Comparison of ENCODE assay signal across 12 mouse cellular contexts in genomic region chr4:34494961-34495723, GRCm38 (mm10). TPM values are rescaled to one million over a fixed set of nuclear protein-coding genes. Genes with fewer than 3 reads are reported as not detected.
DNase-seq lines count a peak whose midpoint lies in the region; ATAC-seq lines count a peak whose summit lies in the region.
"Had no signal": no experiment of that assay in that cellular context is flagged by ENCODE, and none has a peak within 500 bp of the region (broad histone marks: within the 10 kb centered on the region; RNA-seq: fewer than 3 reads in every experiment).

No protein-coding gene starts in this region.

- H3K27me3 ChIP-seq in embryonic facial prominence, embryonic 14.5 days (replicated peaks; ENCODE audit: control insufficient read depth, insufficient read depth, low read length) = no peaks in the 10 kb centered on the region
- no peaks in the 10 kb centered on the region for H3K27me3 ChIP-seq in embryonic facial prominence, embryonic 10.5 days (replicated peaks; ENCODE audit: low read depth, poor library complexity, severe bottlenecking)
- H3K27me3 ChIP-seq: limb, embryonic 13.5 days had no signal

- no peaks in the 10 kb centered on the region for H3K4me1 ChIP-seq in embryonic facial prominence, embryonic 14.5 days (ENCODE audit: control insufficient read depth, insufficient read depth, low read length)
- H3K4me1 ChIP-seq in embryonic facial prominence, embryonic 10.5 days = no peaks in the 10 kb centered on the region
- H3K4me1 ChIP-seq: limb, embryonic 13.5 days had no signal

- H3K36me3 ChIP-seq in embryonic facial prominence, embryonic 14.5 days (ENCODE audit: control insufficient read depth, insufficient read depth, low read length) = no peaks in the 10 kb centered on the region
- no peaks in the 10 kb centered on the region for H3K36me3 ChIP-seq in embryonic facial prominence, embryonic 10.5 days (replicated peaks)
- H3K36me3 ChIP-seq: limb, embryonic 13.5 days had no signal

- H3K4me3 ChIP-seq in embryonic facial prominence, embryonic 14.5 days (ENCODE audit: low read depth, low read length) = no peak overlapping the region
- H3K4me3 ChIP-seq in embryonic facial prominence, embryonic 10.5 days = no peak overlapping the region
- H3K4me3 ChIP-seq: limb, embryonic 13.5 days had no signal

- no peak overlapping the region for H3K4me2 ChIP-seq in embryonic facial prominence, embryonic 14.5 days (ENCODE audit: low read depth, low read length)
- H3K4me2 ChIP-seq: limb, embryonic 13.5 days had no signal

- DNase-seq in embryonic facial prominence, embryonic 14.5 days (ENCODE audit: low spot score) = peak; percentile 14
- no peak for DNase-seq in embryonic facial prominence, embryonic 10.5 days (ENCODE audit: low spot score)
- DNase-seq in layer of hippocampus, adult 9-11 months = peak; percentile 18
- no peak for DNase-seq in layer of hippocampus, postnatal 25 days (ENCODE audit: extremely low spot score in 1 of 2, low spot score in 1 of 2)
- peak; percentile 8 for DNase-seq in kidney, postnatal 14 days
- peak; percentile 10 for DNase-seq in retina, embryonic 14.5 days (ENCODE audit: low spot score)
- DNase-seq in ovary, postnatal 36 days (ENCODE audit: low spot score) = no peak
- DNase-seq: cerebellum, adult 2 months had no signal

- no peaks in the 10 kb centered on the region for H3K9me3 ChIP-seq in embryonic facial prominence, embryonic 14.5 days (ENCODE audit: control insufficient read depth, low read length)
- 0 out of 2 replicates have a peak, but pooled peaks cover 2% of the 10 kb centered on the region for H3K9me3 ChIP-seq in embryonic facial prominence, embryonic 10.5 days
- H3K9me3 ChIP-seq: limb, embryonic 13.5 days had no signal

- no peak overlapping the region for H3K9ac ChIP-seq in embryonic facial prominence, embryonic 14.5 days (ENCODE audit: low read depth, low read length)
- H3K9ac ChIP-seq: limb, embryonic 13.5 days had no signal

- H3K27ac ChIP-seq in embryonic facial prominence, embryonic 14.5 days (replicated peaks; ENCODE audit: low read depth, low read length) = no peak overlapping the region
- H3K27ac ChIP-seq in embryonic facial prominence, embryonic 10.5 days (replicated peaks) = no peak overlapping the region
- H3K27ac ChIP-seq: limb, embryonic 13.5 days; stomach, postnatal 0 days had no signal

- no peak for ATAC-seq in embryonic facial prominence, embryonic 14.5 days (ENCODE audit: low read depth)
- ATAC-seq in cerebellum, adult (ENCODE audit: insufficient number of reproducible peaks, low FRiP score, low TSS enrichment) = no peak
- ATAC-seq: midbrain, embryonic 16.5 days had no signal

- WGBS in embryonic facial prominence, embryonic 14.5 days = 81% methylated on average over 10 of the region's 10 CpGs
- WGBS in embryonic facial prominence, embryonic 10.5 days = 91% methylated on average over 10 of the region's 10 CpGs

RNA-seq across cellular contexts. Expression of gene Akirin2, which starts 55.6 kb away (rescaled TPM):
- 55.0 and 56.0 TPM in 2 replicates for polyA plus RNA-seq in embryonic facial prominence, embryonic 14.5 days (2014; fragmentation: Nextera tagmentation; extraction: Ambion mirVana)
- 64.8 and 66.8 TPM in 2 replicates for polyA plus RNA-seq in embryonic facial prominence, embryonic 10.5 days (2016; fragmentation: Nextera tagmentation; extraction: Ambion mirVana)
- total RNA-seq in layer of hippocampus, postnatal 25 days (2021) = 10 to 100 TPM; 94.3 to 99.4 TPM

Comparison
In these comparisons a context has a peak if more than half of its experiments do, and no peak if none do; other contexts are left out.
1. DNase-seq: peak in embryonic facial prominence, embryonic 14.5 days (single experiment), layer of hippocampus, adult 9-11 months (single experiment), kidney, postnatal 14 days (single experiment) and retina, embryonic 14.5 days (single experiment); none in embryonic facial prominence, embryonic 10.5 days (single experiment), layer of hippocampus, postnatal 25 days (0 of 2) and ovary, postnatal 36 days (single experiment).